ENCODE assay signal across 8 mouse cellular contexts in the genomic region with DNA sequence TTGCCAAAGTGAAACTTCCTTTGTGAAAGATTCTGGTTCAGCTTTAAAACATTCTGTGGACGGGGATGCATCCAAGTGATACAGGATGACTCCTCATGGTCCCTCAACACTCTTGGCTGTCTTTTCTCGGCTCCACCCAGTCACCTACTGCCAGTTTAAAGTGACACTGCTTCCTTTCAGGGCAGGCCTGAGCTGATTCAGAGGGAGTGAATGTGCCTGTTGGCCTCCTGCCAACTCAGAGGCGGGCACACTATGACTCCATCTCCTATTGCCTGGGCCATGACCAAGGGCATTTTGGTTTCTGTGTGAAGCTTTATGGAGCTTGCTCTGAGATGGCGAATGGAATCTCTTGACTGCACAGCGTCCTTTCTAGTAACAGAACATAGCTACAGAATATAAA.
DNase-seq lines count a peak whose midpoint lies in the region; ATAC-seq and TF ChIP-seq lines count a peak whose summit lies in the region.

No protein-coding gene starts in this region.

- DNase-seq in forebrain, embryonic 11.5 days (ENCODE audit: low spot score) = peak; percentile 53
- DNase-seq in forebrain, embryonic 10.5 days (ENCODE audit: extremely low spot score, low spot score) = no peak
- peak; percentile 80 for DNase-seq in 3134 (ENCODE audit: extremely low read depth, insufficient read length, low spot score)
- peak; percentile 84 for DNase-seq in adrenal gland, postnatal 25 days
- DNase-seq in heart, adult 9 months (ENCODE audit: low spot score in 2 of 2) = peak; percentile 19 to 58
- peak; percentile 50 for DNase-seq in midbrain, postnatal 0 days (ENCODE audit: low spot score)
- peak; percentile 54 to 75 for DNase-seq in urinary bladder, postnatal 36 days (ENCODE audit: low spot score in 2 of 2)

- H3K27ac ChIP-seq in forebrain, embryonic 11.5 days (ENCODE audit: low read depth, low read length) = no peak overlapping the region
- no peak overlapping the region for H3K27ac ChIP-seq in forebrain, embryonic 10.5 days
- no peak overlapping the region for H3K27ac ChIP-seq in kidney, embryonic 16.5 days (ENCODE audit: low read length)
- no peak overlapping the region for H3K27ac ChIP-seq in midbrain, postnatal 0 days (ENCODE audit: low read depth, low read length)

- H3K9me3 ChIP-seq in forebrain, embryonic 11.5 days (ENCODE audit: control insufficient read depth, low read length) = no peaks in the 10 kb centered on the region
- H3K9me3 ChIP-seq in forebrain, embryonic 10.5 days = no peaks in the 10 kb centered on the region
- no peaks in the 10 kb centered on the region for H3K9me3 ChIP-seq in kidney, embryonic 16.5 days (ENCODE audit: low read length)
- H3K9me3 ChIP-seq in midbrain, postnatal 0 days (ENCODE audit: low read length) = no peaks in the 10 kb centered on the region

- ATAC-seq in forebrain, embryonic 11.5 days (replicated peaks; ENCODE audit: low FRiP score) = peak; percentile 60; the same call in 1 of the 2 replicates
- ATAC-seq in kidney, embryonic 16.5 days (ENCODE audit: low FRiP score, low TSS enrichment) = peak; percentile 84; the same call in 1 of the 2 replicates
- ATAC-seq in midbrain, postnatal 0 days (ENCODE audit: low FRiP score) = no peak

- TF ChIP-seq CTCF in midbrain, postnatal 0 days (IDR thresholded peaks at IDR 0.05) = no peak

- no peak overlapping the region for H3K4me2 ChIP-seq in forebrain, embryonic 11.5 days (ENCODE audit: low read depth, low read length, severe bottlenecking)
- H3K4me2 ChIP-seq in kidney, embryonic 16.5 days (replicated peaks; ENCODE audit: low read depth, low read length) = no peak overlapping the region
- no peak overlapping the region for H3K4me2 ChIP-seq in midbrain, postnatal 0 days (ENCODE audit: low read depth, low read length, poor library complexity, severe bottlenecking)

- WGBS in forebrain, embryonic 11.5 days = 85% methylated on average over 5 of the region's 5 CpGs
- 95% methylated on average over 5 of the region's 5 CpGs for WGBS in forebrain, embryonic 10.5 days
- WGBS in kidney, embryonic 16.5 days = 56% methylated on average over 5 of the region's 5 CpGs
- WGBS in midbrain, postnatal 0 days = 58% methylated on average over 5 of the region's 5 CpGs

- no peak overlapping the region for H3K4me3 ChIP-seq in forebrain, embryonic 11.5 days (ENCODE audit: low read depth, low read length)
- no peak overlapping the region for H3K4me3 ChIP-seq in forebrain, embryonic 10.5 days
- H3K4me3 ChIP-seq in kidney, embryonic 16.5 days (ENCODE audit: low read length) = no peak overlapping the region
- no peak overlapping the region for H3K4me3 ChIP-seq in midbrain, postnatal 0 days (ENCODE audit: low read depth, low read length)

- no peak overlapping the region for H3K9ac ChIP-seq in forebrain, embryonic 11.5 days (ENCODE audit: low read length)
- no peak overlapping the region for H3K9ac ChIP-seq in kidney, embryonic 16.5 days (replicated peaks; ENCODE audit: low read length)
- no peak overlapping the region for H3K9ac ChIP-seq in midbrain, postnatal 0 days (replicated peaks; ENCODE audit: low read length, poor library complexity, severe bottlenecking)

- no peaks in the 10 kb centered on the region for H3K36me3 ChIP-seq in forebrain, embryonic 11.5 days (ENCODE audit: control insufficient read depth, insufficient read depth, low read length)
- no peaks in the 10 kb centered on the region for H3K36me3 ChIP-seq in forebrain, embryonic 10.5 days (replicated peaks)
- H3K36me3 ChIP-seq in kidney, embryonic 16.5 days (ENCODE audit: insufficient read depth, low read length) = no peaks in the 10 kb centered on the region
- no peaks in the 10 kb centered on the region for H3K36me3 ChIP-seq in midbrain, postnatal 0 days (ENCODE audit: insufficient read depth, low read length)

- no peaks in the 10 kb centered on the region for H3K27me3 ChIP-seq in forebrain, embryonic 11.5 days (ENCODE audit: control insufficient read depth, insufficient read depth, low read length)
- H3K27me3 ChIP-seq in forebrain, embryonic 10.5 days (ENCODE audit: poor library complexity, severe bottlenecking) = no peaks in the 10 kb centered on the region
- no peaks in the 10 kb centered on the region for H3K27me3 ChIP-seq in kidney, embryonic 16.5 days (ENCODE audit: insufficient read depth, low read length)
- H3K27me3 ChIP-seq in midbrain, postnatal 0 days (ENCODE audit: insufficient read depth, low read length) = no peaks in the 10 kb centered on the region

- no peaks in the 10 kb centered on the region for H3K4me1 ChIP-seq in forebrain, embryonic 11.5 days (replicated peaks; ENCODE audit: control insufficient read depth, insufficient read depth, low read length)
- H3K4me1 ChIP-seq in forebrain, embryonic 10.5 days = no peaks in the 10 kb centered on the region
- no peaks in the 10 kb centered on the region for H3K4me1 ChIP-seq in kidney, embryonic 16.5 days (ENCODE audit: insufficient read depth, low read length)
- peaks cover 3% of the 10 kb centered on the region; the same call in 1 of the 2 replicates for H3K4me1 ChIP-seq in midbrain, postnatal 0 days (ENCODE audit: insufficient read depth, low read length)
